Mouse (Mus musculus): ENCODE measurements around the gene Emc6.

DNA sequence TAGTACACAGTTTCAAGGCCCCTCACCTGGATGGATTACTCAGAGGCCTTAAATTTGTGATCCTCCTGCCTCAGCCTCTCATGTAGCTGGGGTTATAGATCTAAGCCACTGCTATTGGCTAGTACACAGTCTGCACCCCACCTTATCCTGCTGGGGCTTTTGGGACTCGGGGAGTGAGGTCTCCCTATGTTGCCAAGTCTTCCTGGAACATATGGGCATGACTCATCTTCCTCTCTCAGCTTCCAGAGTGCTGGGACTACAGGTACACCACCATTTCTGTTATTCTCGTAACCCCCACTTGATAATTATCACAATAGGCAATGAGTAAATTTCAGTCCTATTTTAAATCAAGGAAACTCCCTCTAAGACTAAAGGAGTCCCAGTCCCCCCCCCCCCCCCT lies 17.6 kb upstream of the Emc6 start:
- TF ChIP-seq CTCF (IDR thresholded peaks at IDR 0.05; ENCODE audit: control insufficient read depth, insufficient read depth, insufficient replicate concordance, low read depth, low read length) (no peak), POLR2A (IDR thresholded peaks at IDR 0.05; ENCODE audit: control insufficient read depth, low read depth, low read length) (no peak)
